Mouse (Mus musculus) cerebellum, postnatal 25 days (tissue): ENCODE measurements around the gene Tnfsf4.

Experiments used
- DNase-seq, 2 experiments: peaks; one replicate each; pipeline ENCODE4 v3.0.0; 2021; ENCODE audit warnings: mixed read lengths in 2 of 2

Gene Tnfsf4

GRCm38 (mm10) chr1:161394931-161395459 is at the start of gene Tnfsf4:
TSS of gene Tnfsf4 (plus strand) at chr1:161395409.
- DNase-seq, result no peak

GRCm38 (mm10) chr1:161350981-161351380 is 44.2 kb upstream of the Tnfsf4 start:
- no peak for DNase-seq

GRCm38 (mm10) chr1:161365006-161365405 is 30.2 kb upstream of the Tnfsf4 start:
- no peak for DNase-seq

DNA sequence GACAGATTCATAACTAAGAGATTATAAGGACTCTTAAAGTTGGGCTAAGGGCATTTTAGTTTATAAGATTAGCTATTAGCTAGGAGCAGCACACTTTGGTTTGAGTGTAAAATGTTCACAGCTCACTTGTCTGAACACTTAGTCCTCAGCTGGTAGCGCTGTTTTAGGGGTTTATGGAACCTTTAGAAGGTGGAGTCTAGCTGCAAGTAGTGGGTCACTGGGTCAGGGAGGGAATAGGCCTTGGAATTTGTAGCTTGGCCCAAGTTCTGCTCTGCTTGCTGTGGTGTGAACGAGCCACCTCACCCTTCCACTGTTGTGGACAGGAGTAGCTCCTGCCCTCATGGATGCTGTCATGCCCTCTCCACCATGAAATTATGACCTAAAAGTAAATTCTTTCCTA is 23.3 kb upstream of the Tnfsf4 start:
- no peak for DNase-seq

- DNase-seq, result no peak
These were observed 19.3 kb upstream of the Tnfsf4 start for GRCm38 (mm10) chr1:161375866-161376265.

DNA sequence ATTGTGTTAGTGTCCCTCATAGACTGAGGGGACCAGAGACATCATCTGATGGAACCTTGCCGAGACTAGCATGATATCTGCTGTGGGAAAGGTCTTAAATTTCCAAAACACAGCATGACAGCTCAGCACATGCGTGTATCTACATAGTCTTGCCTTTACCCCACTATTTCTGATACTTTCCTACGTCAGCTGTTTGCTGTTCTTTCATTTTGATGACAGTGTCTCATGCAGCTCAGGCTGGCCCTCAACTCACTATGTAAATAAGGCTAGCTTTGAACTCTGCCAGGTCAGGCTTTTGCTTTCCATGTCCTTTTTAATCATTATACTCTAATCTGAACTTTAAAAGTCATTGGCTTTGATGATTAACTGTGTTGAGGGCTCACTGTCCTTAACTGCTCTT is 16.6 kb upstream of the Tnfsf4 start:
- no peak for DNase-seq

- peak; percentile 13 to 15 for DNase-seq
These were observed 15.4 kb upstream of the Tnfsf4 start for GRCm38 (mm10) chr1:161379685-161380424.

DNA sequence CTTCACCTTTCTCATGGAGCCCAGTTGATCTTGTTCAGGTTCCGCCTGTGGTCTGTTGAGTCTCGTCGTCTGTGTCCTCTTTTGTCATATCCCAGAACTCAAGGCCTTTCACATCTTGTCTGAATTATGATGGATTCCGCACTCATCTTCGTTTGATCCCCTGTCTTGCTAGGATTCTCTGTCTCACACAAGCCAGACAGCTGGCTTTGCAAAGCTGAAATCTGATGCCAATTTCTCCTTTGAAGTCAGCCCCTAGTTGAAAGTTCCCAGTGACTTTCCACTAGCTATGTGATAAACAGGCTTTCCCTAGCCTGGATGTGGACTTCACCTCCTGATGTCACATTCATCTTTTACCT is 14.8 kb upstream of the Tnfsf4 start:
- DNase-seq, result no peak

DNA sequence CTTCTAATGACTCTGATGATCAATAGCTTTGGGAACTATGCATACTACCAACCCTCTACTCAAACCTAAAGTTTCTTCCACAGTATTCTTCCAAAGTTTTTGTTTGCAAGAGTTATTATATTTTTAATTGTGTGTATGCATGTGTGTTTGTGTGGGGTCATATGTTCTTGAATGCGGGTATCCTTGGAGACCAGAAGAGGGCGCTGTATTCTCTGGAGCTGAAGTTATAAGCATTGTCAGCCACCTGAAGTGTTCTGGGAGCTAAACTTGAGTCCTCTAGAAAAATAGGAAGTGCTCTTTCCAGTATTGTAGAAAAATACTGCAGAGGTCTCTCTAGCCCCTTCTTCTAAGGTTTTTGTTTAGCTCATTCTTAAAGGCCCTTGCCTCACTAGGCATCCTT is 5.1 kb upstream of the Tnfsf4 start:
- DNase-seq, result no peak

DNA sequence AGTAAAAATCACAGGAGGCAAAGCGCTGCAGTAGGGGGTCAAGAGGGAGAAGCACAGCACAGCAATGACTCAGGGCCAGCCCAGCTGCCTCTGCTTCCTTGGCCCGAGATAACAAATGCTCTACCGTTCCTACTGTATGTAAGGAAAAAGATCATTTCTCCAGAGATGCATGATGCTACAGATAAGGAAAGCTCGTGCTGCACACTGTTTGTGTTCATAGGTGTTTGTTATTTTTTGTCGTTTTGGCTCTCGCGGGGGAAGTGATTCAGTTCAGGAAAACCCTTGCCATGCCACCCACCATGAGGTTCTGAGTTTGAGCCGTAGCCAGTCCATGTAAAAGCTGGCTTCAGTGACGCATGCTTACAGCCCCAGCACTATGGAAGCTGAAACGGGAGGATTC is 2.3 kb upstream of the Tnfsf4 start:
- no peak for DNase-seq

DNA sequence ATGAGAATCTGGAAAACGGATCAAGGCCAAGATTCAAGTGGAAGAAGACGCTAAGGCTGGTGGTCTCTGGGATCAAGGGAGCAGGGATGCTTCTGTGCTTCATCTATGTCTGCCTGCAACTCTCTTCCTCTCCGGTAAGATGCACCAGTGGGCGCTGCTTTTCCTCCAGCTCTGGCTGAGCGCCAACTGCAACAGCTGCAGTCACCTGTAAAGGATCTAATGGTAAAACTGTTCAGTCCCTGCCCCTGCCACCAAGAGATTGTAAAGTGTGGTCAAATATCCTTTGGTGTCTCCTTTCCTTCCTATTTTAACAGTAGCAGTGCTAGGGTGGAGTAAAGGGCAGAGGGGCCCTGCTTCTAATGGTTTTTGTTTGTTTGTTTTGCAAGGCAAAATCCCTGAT is 401 bp downstream of the Tnfsf4 start:
- DNase-seq, result no peak

- no peak for DNase-seq
These were observed 1.1 kb downstream of the Tnfsf4 start for GRCm38 (mm10) chr1:161396351-161396750.

GRCm38 (mm10) chr1:161400126-161400525 is 4.9 kb downstream of the Tnfsf4 start:
- peak; percentile 76 to 85 for DNase-seq

GRCm38 (mm10) chr1:161403061-161403460 is 7.9 kb downstream of the Tnfsf4 start:
- no peak for DNase-seq

DNA sequence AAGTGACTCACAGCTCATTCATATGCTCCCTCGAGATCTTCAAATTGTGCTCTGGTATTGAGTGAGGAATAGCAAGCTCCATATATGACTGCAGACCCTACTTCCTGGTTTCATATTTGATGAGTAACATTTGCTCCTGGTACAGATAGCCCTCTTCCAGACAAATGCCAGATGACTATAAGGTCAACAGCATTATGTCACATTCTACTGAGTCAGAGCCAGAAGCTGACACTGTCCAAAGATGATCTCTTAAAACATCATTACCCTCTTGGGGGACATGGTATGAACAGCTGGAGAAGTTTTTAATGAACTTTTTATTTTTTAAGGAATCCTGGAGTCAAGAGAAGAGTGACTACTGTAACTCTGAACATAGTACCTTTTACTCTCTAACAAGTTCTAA is 11.3 kb downstream of the Tnfsf4 start:
- no peak for DNase-seq

DNA sequence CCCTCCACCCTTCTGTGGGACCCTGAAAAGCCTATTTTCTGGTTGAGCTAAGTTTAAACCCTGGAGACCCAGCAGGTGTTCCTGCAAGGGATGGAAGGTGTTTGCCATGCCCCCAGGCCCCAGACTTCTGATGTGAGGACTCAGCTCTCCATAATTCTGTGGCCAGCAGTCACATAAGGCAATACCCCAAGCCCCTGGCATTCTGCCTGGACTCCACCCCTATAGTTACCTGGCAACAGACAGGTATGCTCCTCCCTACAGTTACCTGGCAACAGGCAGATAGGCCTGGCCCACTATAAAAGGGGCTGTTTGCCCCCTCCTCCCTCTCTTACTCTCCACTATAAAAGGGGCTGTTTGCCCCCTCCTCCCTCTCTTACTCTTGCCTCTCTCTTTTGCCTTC is 24.7 kb downstream of the Tnfsf4 start:
- peak in 1 of 2 experiments; percentile 21 for DNase-seq

GRCm38 (mm10) chr1:161420646-161421045 is 25.4 kb downstream of the Tnfsf4 start:
- DNase-seq, result peak in 1 of 2 experiments; percentile 8

DNA sequence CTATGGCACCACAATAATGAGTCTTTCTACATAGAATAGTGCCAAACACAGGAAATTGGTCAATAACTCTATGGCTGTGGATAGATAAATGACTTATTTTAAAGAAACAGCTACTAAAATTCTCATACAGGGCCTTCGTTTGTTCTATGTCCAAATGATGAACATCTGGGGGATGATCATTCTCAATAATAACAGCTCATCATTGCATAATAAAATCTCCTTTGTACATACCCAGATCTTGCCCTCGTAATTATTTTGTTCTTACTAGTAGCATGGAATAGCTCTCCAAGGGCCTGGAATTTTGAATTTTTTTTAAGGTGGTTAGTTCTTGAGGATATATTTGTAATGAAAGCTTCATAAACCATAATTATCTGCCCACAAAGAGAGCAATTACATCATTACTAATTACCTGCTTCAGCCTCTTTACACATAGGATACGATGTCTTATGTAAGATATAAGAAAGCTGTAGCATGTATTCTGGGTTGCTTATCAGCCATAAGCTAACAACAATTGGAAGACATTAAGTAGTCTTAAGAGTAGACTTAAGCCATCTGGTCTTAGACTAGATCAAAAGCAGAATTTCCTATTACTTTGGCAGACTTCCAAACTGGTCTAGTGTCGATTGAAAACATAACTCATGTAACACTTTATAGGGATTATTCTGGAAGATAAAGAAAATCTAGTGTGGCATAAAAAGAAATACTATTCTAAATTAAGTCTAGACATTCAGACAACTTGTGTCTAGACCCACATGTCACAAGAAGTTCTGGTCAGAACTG is 31.3 kb downstream of the Tnfsf4 start:
- DNase-seq, result no peak

- no peak for DNase-seq
These were observed 31.8 kb downstream of the Tnfsf4 start for GRCm38 (mm10) chr1:161427057-161427311.

DNA sequence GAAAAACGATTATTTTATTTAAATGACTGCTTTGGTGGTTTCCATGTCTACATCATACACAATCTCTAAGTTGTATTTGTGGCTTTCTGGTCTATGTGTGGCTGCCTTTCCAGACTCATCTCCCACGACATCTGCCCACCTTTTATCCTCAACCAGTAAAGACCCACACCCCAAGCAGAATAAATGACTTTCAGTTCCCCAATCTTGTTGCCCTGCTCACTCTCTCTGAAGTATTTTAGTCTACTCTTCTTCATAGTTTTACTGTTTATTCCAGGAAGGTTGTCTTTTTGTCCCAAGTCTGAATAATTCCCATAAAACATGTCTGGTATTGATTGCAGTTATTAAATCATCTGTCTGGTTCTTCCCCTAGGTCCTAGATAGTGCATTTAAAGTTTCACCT is 40.6 kb downstream of the Tnfsf4 start:
- DNase-seq, result no peak

DNA sequence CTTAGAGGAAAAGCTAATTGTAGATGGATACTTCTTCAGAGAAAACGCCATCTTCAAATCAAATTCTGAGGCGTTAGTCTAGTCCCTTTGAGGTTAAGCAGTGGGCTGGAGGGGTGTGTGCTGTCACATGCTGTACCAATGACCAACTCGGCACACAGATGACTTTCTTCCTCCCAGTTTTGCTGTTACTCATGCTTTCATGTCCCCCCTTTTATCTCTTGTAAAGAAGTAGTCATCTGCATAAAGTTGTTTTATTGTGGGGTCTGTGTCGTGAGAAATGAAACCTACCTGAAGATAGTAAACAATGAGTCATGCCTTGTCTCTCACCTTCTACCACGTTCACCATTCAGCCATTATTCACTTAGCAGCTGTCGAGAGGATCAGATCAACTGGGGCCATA is 41.3 kb downstream of the Tnfsf4 start:
- DNase-seq, result no peak

GRCm38 (mm10) chr1:161444858-161445257 is 49.6 kb downstream of the Tnfsf4 start:
- no peak for DNase-seq

DNA sequence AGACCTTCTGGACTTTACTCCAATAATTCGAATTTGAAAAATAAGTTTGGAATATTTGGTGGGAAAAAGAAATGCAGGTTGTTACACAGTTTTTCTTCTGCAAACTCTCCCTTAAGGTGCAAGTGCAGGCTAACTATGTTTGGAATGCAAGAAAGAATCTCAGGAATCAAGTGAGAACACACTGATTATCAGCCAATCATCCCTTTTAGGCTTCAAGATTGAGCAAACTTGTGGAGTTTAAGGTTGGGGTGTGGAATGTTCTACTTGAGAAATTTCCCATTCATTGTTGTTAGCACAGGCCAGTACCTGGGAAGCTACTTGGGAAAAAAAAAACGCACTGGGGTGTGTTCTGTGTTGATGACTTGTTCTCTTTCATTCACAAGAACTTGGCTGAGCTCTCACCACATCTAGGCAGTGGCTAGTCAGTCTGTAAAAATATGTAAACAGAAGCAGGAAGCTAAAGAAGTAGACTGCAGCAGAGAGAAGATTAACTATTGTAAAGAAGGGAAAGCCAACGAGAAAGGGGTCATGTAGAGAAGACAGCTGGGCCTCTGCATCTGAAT is 56.6 kb downstream of the Tnfsf4 start:
- DNase-seq, result no peak

DNA sequence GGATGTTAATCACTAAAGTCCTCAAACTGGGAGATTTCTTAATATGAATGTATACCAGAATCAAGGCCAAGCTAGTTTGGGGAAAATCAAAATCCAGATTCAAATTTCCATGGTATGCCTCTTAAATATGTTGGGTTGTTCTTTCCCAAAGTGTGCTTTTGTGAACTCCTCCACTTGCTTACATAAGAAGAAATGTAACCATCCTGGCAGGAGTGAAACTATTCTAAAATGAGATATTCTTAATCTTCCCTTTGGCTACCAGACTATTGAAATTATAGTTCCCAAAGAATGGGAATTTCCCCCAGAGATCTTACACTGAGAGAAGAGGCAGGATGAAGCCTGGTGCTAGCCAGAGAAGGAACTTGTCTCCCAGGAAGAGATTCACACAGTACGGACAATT is 57.0 kb downstream of the Tnfsf4 start:
- no peak for DNase-seq
